Mouse (Mus musculus) forebrain, embryonic 16.5 days (tissue): ENCODE measurements at regions not wholly inside any gene's neighbourhood (a gene's known extent, or its start where the extent isn't known, plus 50 kb on each side); places are given as distances from the start of the nearest gene placed in this dataset.

Experiments used
- ATAC-seq: fragments of 200-750 bp; cut with Nextera tagmentation; 2 replicates; pipeline ENCODE4 v1.8.0; 2017; ENCODE audit warnings: mild to moderate bottlenecking, moderate library complexity
- H3K27ac ChIP-seq: fragments of 300-500 bp; sonication (generic); 2 replicates; pipeline ENCODE4 v1.5.1; 2014; ENCODE audit warnings: low read length, control low read depth
- H3K27me3 ChIP-seq: fragments of 300-500 bp; sonication (generic); replicated peaks from 2 replicates; pipeline ENCODE4 v1.6.1; 2014; ENCODE audit warnings: low read length; ENCODE audit not compliant: control insufficient read depth, insufficient read depth
- H3K36me3 ChIP-seq: fragments of 300-500 bp; sonication (generic); 2 replicates; pipeline ENCODE4 v1.6.1; 2014; ENCODE audit not compliant: control insufficient read depth, insufficient read depth
- H3K4me1 ChIP-seq: fragments of 300-500 bp; sonication (generic); replicated peaks from 2 replicates; pipeline ENCODE4 v1.6.1; 2014; ENCODE audit warnings: low read length; ENCODE audit not compliant: control insufficient read depth, insufficient read depth
- H3K4me2 ChIP-seq: fragments of 300-500 bp; sonication (generic); 2 replicates; pipeline ENCODE4 v1.6.1; 2014; ENCODE audit warnings: mild to moderate bottlenecking, low read length, control low read depth
- H3K4me3 ChIP-seq: fragments of 300-500 bp; sonication (generic); replicated peaks from 2 replicates; pipeline ENCODE4 v1.5.1; 2014; ENCODE audit warnings: mild to moderate bottlenecking, low read length, control low read depth
- H3K9ac ChIP-seq: fragments of 300-500 bp; sonication (generic); replicated peaks from 2 replicates; pipeline ENCODE4 v1.6.1; 2014; ENCODE audit warnings: low read depth, low read length, control low read depth
- H3K9me3 ChIP-seq: fragments of 300-500 bp; sonication (generic); 2 replicates; pipeline ENCODE4 v1.6.1; 2016; ENCODE audit warnings: low read length; ENCODE audit not compliant: control insufficient read depth
- WGBS: fragments of 180-500 bp; shearing (Covaris S2); extraction: QIAGEN DNeasy Blood & Tissue Kit; methylation state at CpG from one replicate; pipeline ENCODE4 v1.1.7; 2014; 5-methylcytosine and 5-hydroxymethylcytosine counted together

DNA sequence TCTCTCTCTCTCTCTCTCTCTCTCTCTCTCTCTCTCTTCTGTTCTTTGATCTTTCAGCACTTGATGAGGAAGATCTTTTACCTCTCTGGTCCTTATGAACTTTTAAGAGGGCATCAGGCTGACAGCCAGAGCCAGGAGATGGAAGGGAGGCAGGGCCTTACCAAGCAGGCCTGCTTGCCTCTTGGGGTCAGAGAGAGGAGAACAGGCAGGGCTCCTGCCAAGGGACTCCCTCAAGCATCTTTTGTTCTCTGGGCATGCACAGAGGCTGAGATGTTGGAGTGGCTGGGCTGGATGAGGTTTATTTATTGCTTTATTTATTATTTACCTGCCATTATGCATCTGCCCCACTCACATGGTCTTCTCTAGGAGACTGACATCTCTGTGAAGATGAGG is 278.5 kb downstream of the Psat1 start:
- peaks cover 19% of the 10 kb centered on the region for H3K4me1 ChIP-seq
- 0 out of 2 replicates have a peak, but pooled peaks have one; percentile 39 for ATAC-seq
- peaks cover 14% of the 10 kb centered on the region for H3K27me3 ChIP-seq
- no peak overlapping the region for H3K27ac ChIP-seq
- no peaks in the 10 kb centered on the region for H3K36me3 ChIP-seq
- no peak overlapping the region for H3K4me3 ChIP-seq
- H3K9me3 ChIP-seq = no peaks in the 10 kb centered on the region
- H3K4me2 ChIP-seq = no peak overlapping the region
- H3K9ac ChIP-seq = no peak overlapping the region

- H3K9me3 ChIP-seq = no peaks in the 10 kb centered on the region
- WGBS = 21% methylated on average over 13 of the region's 13 CpGs
- ATAC-seq = peak; percentile 70
- H3K4me3 ChIP-seq = no peak overlapping the region
- H3K36me3 ChIP-seq = no peaks in the 10 kb centered on the region
- H3K9ac ChIP-seq = no peak overlapping the region
- peaks cover 19% of the 10 kb centered on the region for H3K4me1 ChIP-seq
- peaks cover 14% of the 10 kb centered on the region for H3K27me3 ChIP-seq
- no peak overlapping the region for H3K4me2 ChIP-seq
- peak overlapping the region; percentile 53; the same call in 1 of the 2 replicates for H3K27ac ChIP-seq
These were observed 279.1 kb downstream of the Psat1 start for GRCm38 (mm10) chr19:15667889-15668623.

DNA sequence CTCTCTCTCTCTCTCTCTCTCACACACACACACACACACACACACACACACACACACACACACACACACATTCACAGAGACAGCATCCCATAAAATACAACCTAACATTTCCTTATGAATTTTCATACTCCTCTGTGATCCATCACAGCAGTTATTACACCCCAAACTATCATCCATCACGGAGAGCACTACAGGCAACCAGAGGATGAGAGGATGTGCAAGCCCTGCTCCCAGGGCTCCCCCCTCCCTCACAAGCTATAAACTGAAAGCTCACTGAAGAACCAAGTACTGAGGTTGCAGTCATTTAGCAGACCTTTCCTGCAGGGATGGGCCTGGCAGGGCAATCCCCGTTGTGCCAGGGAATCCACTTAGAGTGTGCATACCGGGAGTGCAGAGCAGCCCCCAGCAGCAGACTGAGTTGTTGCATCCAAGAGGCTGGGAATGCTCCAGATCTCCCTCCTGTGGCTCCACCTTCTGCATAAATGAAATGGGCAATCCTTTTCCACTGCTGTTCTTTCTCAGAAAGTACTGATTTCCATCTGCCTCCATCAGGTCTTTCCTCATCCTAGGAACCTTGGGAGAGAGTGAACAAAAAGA is 283.4 kb downstream of the Psat1 start:
- Histone ChIP-seq H3K9me3 (no peaks in the 10 kb centered on the region), H3K27ac (no peak overlapping the region), H3K4me3 (no peak overlapping the region), H3K27me3 (peaks cover 23% of the 10 kb centered on the region), H3K36me3 (no peaks in the 10 kb centered on the region), H3K9ac (no peak overlapping the region), H3K4me1 (peaks cover 11% of the 10 kb centered on the region), H3K4me2 (no peak overlapping the region)
- 28% methylated on average over 3 of the region's 3 CpGs for WGBS
- ATAC-seq = no peak

DNA sequence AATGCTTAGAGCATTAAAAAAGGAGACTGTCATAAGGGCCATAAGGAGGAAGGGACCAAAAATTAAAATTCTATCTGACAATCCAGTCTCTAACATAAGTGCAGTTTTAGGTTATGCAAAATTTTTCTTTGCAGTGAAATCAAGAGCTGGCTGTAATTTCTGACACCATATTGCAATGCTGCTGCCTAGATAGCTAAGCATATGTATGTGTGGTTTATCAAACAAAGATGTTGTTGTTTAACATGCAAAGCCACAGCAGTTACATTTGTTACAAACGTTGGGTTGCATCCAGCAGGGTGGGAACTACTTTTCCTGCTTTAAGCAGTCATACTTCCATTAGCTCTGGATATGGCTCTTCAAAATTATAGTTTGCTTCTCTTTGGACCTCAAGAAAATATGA is 288.5 kb downstream of the Psat1 start:
- no peaks in the 10 kb centered on the region for H3K36me3 ChIP-seq
- H3K27ac ChIP-seq = no peak overlapping the region
- H3K9me3 ChIP-seq = no peaks in the 10 kb centered on the region
- H3K27me3 ChIP-seq = peaks cover 11% of the 10 kb centered on the region
- H3K9ac ChIP-seq = no peak overlapping the region
- WGBS = 33% methylated on average over 1 of the region's 1 CpGs
- no peaks in the 10 kb centered on the region for H3K4me1 ChIP-seq
- ATAC-seq = peak; percentile 85
- H3K4me2 ChIP-seq = no peak overlapping the region
- no peak overlapping the region for H3K4me3 ChIP-seq

GRCm38 (mm10) chr19:15657846-15658245 is 289.3 kb downstream of the Psat1 start:
- H3K9me3 ChIP-seq = no peaks in the 10 kb centered on the region
- no peak for ATAC-seq
- H3K4me3 ChIP-seq = no peak overlapping the region
- no peak overlapping the region for H3K4me2 ChIP-seq
- no peaks in the 10 kb centered on the region for H3K4me1 ChIP-seq
- no peak overlapping the region for H3K27ac ChIP-seq
- no peaks in the 10 kb centered on the region for H3K36me3 ChIP-seq
- 78% methylated on average over 1 of the region's 1 CpGs for WGBS
- peaks cover 8% of the 10 kb centered on the region for H3K27me3 ChIP-seq
- H3K9ac ChIP-seq = no peak overlapping the region

DNA sequence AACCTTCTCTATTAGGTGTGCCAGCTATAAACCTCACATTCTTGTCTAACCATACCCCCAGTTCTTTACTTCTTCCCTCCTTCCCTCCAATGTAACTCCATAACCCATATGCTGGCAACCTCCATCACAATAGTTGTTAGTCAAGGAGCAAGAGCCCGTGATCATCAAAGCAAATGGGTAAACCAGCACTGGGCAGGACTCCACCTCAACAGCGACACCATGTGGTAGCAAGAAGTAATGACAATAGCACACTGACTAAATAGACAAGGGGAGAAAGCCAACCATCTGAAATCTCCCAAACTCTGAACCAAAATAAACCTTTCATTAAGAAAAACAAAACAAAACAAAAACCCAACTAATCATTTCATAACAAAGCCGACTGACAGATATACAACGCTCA is 297.8 kb downstream of the Psat1 start:
- Histone ChIP-seq H3K9ac (no peak overlapping the region), H3K4me2 (no peak overlapping the region), H3K9me3 (no peaks in the 10 kb centered on the region), H3K36me3 (no peaks in the 10 kb centered on the region), H3K4me1 (peaks cover 3% of the 10 kb centered on the region), H3K27ac (no peak overlapping the region), H3K4me3 (no peak overlapping the region), H3K27me3 (0 out of 2 replicates have a peak, but pooled peaks cover 3% of the 10 kb centered on the region)
- 11% methylated on average over 4 of the region's 4 CpGs for WGBS
- peak; percentile 47 for ATAC-seq

- Histone ChIP-seq H3K9ac (no peak overlapping the region), H3K36me3 (no peaks in the 10 kb centered on the region), H3K4me3 (no peak overlapping the region), H3K9me3 (no peaks in the 10 kb centered on the region), H3K4me2 (no peak overlapping the region), H3K27me3 (0 out of 2 replicates have a peak, but pooled peaks cover 3% of the 10 kb centered on the region), H3K4me1 (peaks cover 3% of the 10 kb centered on the region), H3K27ac (no peak overlapping the region)
- WGBS = 62% methylated on average over 5 of the region's 5 CpGs
- ATAC-seq = peak; percentile 66
These were observed 299.8 kb downstream of the Psat1 start for GRCm38 (mm10) chr19:15647313-15647712.

GRCm38 (mm10) chr19:15644786-15645185 is 302.4 kb downstream of the Psat1 start:
- Histone ChIP-seq H3K4me3 (no peak overlapping the region), H3K9me3 (no peaks in the 10 kb centered on the region), H3K4me2 (no peak overlapping the region), H3K27ac (no peak overlapping the region), H3K4me1 (peaks cover 3% of the 10 kb centered on the region), H3K36me3 (no peaks in the 10 kb centered on the region), H3K27me3 (no peaks in the 10 kb centered on the region), H3K9ac (no peak overlapping the region)
- peak; percentile 47 for ATAC-seq
- 73% methylated on average over 4 of the region's 4 CpGs for WGBS

GRCm38 (mm10) chr19:15617233-15617915 is 329.8 kb downstream of the Psat1 start:
- H3K9ac ChIP-seq = no peak overlapping the region
- peaks cover 17% of the 10 kb centered on the region for H3K4me1 ChIP-seq
- no peak overlapping the region for H3K4me3 ChIP-seq
- no peaks in the 10 kb centered on the region for H3K36me3 ChIP-seq
- no peaks in the 10 kb centered on the region for H3K9me3 ChIP-seq
- no peak overlapping the region for H3K4me2 ChIP-seq
- WGBS = 7% methylated on average over 6 of the region's 6 CpGs
- ATAC-seq = peak; percentile 58
- H3K27me3 ChIP-seq = 0 out of 2 replicates have a peak, but pooled peaks cover 4% of the 10 kb centered on the region
- H3K27ac ChIP-seq = no peak overlapping the region
